8 mouse cellular contexts compared by ENCODE assay signal in genomic region chr13:111686522-111687284, GRCm38 (mm10). TPM values are rescaled to one million over a fixed set of nuclear protein-coding genes. Genes with fewer than 3 reads are reported as not detected.
DNase-seq lines count a peak whose midpoint lies in the region; ATAC-seq and TF ChIP-seq lines count a peak whose summit lies in the region.

No protein-coding gene starts in this region.

- H3K4me2 ChIP-seq in hindbrain, embryonic 15.5 days: peak overlapping the region; percentile 96
- H3K4me2 ChIP-seq in liver, embryonic 11.5 days: peak overlapping the region; percentile 90
- H3K4me2 ChIP-seq in stomach, embryonic 15.5 days: peak overlapping the region; percentile 85

- intact Hi-C loops in left cerebral cortex, adult 2 months (cut with DNase I): loop anchor here (1.0 to 5.0 kb wide), 3 partner anchors 39 to 224 kb away; partner anchors contain the start of gene Gpbp1
- intact Hi-C loops in left cerebral cortex, postnatal 36 days (cut with DNase I): loop anchor here (5.0 kb wide), 1 partner anchor 199 kb away; no protein-coding TSS in a partner anchor

- peaks cover 21% of the 10 kb centered on the region for H3K4me1 ChIP-seq in hindbrain, embryonic 15.5 days (replicated peaks)
- peaks cover 3% of the 10 kb centered on the region; the same call in 1 of the 2 replicates for H3K4me1 ChIP-seq in liver, embryonic 11.5 days (replicated peaks; ENCODE audit: control insufficient read depth, insufficient read depth, low read length)
- H3K4me1 ChIP-seq in stomach, embryonic 15.5 days: no peaks in the 10 kb centered on the region

- H3K27me3 ChIP-seq in hindbrain, embryonic 15.5 days: no peaks in the 10 kb centered on the region
- no peaks in the 10 kb centered on the region for H3K27me3 ChIP-seq in liver, embryonic 11.5 days (replicated peaks; ENCODE audit: control insufficient read depth, insufficient read depth, low read length)
- H3K27me3 ChIP-seq in stomach, embryonic 15.5 days (replicated peaks): no peaks in the 10 kb centered on the region

- H3K9me3 ChIP-seq in hindbrain, embryonic 15.5 days: no peaks in the 10 kb centered on the region
- H3K9me3 ChIP-seq in liver, embryonic 11.5 days (ENCODE audit: control insufficient read depth, low read length): no peaks in the 10 kb centered on the region
- no peaks in the 10 kb centered on the region for H3K9me3 ChIP-seq in stomach, embryonic 15.5 days

- H3K36me3 ChIP-seq in hindbrain, embryonic 15.5 days: peaks cover 6% of the 10 kb centered on the region
- peaks cover under 1% of the 10 kb centered on the region; the same call in 1 of the 2 replicates for H3K36me3 ChIP-seq in liver, embryonic 11.5 days (ENCODE audit: control insufficient read depth, insufficient read depth, low read length)
- H3K36me3 ChIP-seq in stomach, embryonic 15.5 days: peaks cover 3% of the 10 kb centered on the region; the same call in 1 of the 2 replicates

- DNase-seq in left cerebral cortex, adult 2 months (ENCODE audit: extremely low spot score in 1 of 2, low spot score in 2 of 2): peak; percentile 13 to 20
- no peak for DNase-seq in left cerebral cortex, postnatal 36 days (ENCODE audit: low spot score in 2 of 2)
- peak; percentile 61 to 68 for DNase-seq in cerebellum, postnatal 10 days
- peak; percentile 6 to 32 for DNase-seq in frontal cortex, postnatal 10 days (ENCODE audit: low spot score in 2 of 2)
- DNase-seq in liver, embryonic 11.5 days (ENCODE audit: low spot score): peak; percentile 77
- DNase-seq in naive thymus-derived CD4-positive, alpha-beta T cell, adult 2 months (ENCODE audit: low read depth): peak; percentile 36

- peak overlapping the region; percentile 70; the same call in 1 of the 2 replicates for H3K27ac ChIP-seq in left cerebral cortex, adult 2 months
- H3K27ac ChIP-seq in hindbrain, embryonic 15.5 days (replicated peaks): peak overlapping the region; percentile 99
- peak overlapping the region; percentile 93 for H3K27ac ChIP-seq in liver, embryonic 11.5 days (ENCODE audit: low read depth, low read length)
- H3K27ac ChIP-seq in stomach, embryonic 15.5 days: peak overlapping the region; percentile 98

- H3K9ac ChIP-seq in hindbrain, embryonic 15.5 days: peak overlapping the region; percentile 96
- H3K9ac ChIP-seq in liver, embryonic 11.5 days (ENCODE audit: low read depth, low read length): peak overlapping the region; percentile 95
- H3K9ac ChIP-seq in stomach, embryonic 15.5 days: peak overlapping the region; percentile 99

- under 1% methylated on average over 87 of the region's 101 CpGs for WGBS in hindbrain, embryonic 15.5 days
- 1% methylated on average over 63 of the region's 101 CpGs for WGBS in liver, embryonic 11.5 days
- under 1% methylated on average over 57 of the region's 101 CpGs for WGBS in stomach, embryonic 15.5 days

- no peak for TF ChIP-seq CTCF in left cerebral cortex, adult 2 months (IDR thresholded peaks at IDR 0.05)

- peak overlapping the region; percentile 71 for H3K4me3 ChIP-seq in left cerebral cortex, adult 2 months
- peak overlapping the region; percentile 95 for H3K4me3 ChIP-seq in hindbrain, embryonic 15.5 days
- peak overlapping the region; percentile 93 for H3K4me3 ChIP-seq in liver, embryonic 11.5 days (ENCODE audit: low read depth, low read length)
- H3K4me3 ChIP-seq in stomach, embryonic 15.5 days (replicated peaks): peak overlapping the region; percentile 91

- peak; percentile 67 for ATAC-seq in hindbrain, embryonic 15.5 days (ENCODE audit: low FRiP score, low read depth)
- ATAC-seq in liver, embryonic 11.5 days (replicated peaks; ENCODE audit: low FRiP score): peak; percentile 37
- peak; percentile 63; the same call in 1 of the 2 replicates for ATAC-seq in stomach, embryonic 15.5 days (ENCODE audit: insufficient read depth, low FRiP score, low read depth)

RNA-seq across cellular contexts. Expression of gene Mier3, which starts 5.9 kb away (rescaled TPM):
- total RNA-seq in left cerebral cortex, adult 2 months (2021): 10 to 100 TPM; 27.1 to 29.9 TPM
- 10 to 100 TPM; 22.4 to 25.0 TPM for total RNA-seq in left cerebral cortex, postnatal 36 days (2021)
- 16.2 and 16.9 TPM in 2 replicates for polyA plus RNA-seq in hindbrain, embryonic 15.5 days (2015; fragmentation: Nextera tagmentation; extraction: Ambion mirVana)
- 20.6 and 20.9 TPM in 2 replicates for polyA plus RNA-seq in liver, embryonic 11.5 days (2014; fragmentation: Nextera tagmentation; extraction: Ambion mirVana)
- polyA plus RNA-seq in stomach, embryonic 15.5 days (2015; fragmentation: Nextera tagmentation; extraction: Ambion mirVana): 16.8 and 18.0 TPM in 2 replicates

Comparison
In these comparisons a context has a peak if more than half of its experiments do, and no peak if none do; other contexts are left out.
1. DNase-seq: peak in left cerebral cortex, adult 2 months (2 of 2), cerebellum, postnatal 10 days (2 of 2), frontal cortex, postnatal 10 days (2 of 2), liver, embryonic 11.5 days (single experiment) and naive thymus-derived CD4-positive, alpha-beta T cell, adult 2 months (single experiment); none in left cerebral cortex, postnatal 36 days (0 of 2).
2. Peak in every context shown above with its lines, with median percentiles within 50 percentile points of each other: H3K27ac ChIP-seq, H3K4me3 ChIP-seq, ATAC-seq, H3K4me2 ChIP-seq and H3K9ac ChIP-seq.